Mouse (Mus musculus): Measurements from ENCODE around the gene Nmur1.
A peak's percentile ranks its signal among the peaks of the same experiment; 100 is the strongest.
"Not testable (repeated sequence)": the region's sequence is repeated elsewhere in the genome, so short reads cannot be mapped to it uniquely, and the experiment has no call there.

The Nmur1 gene

DNA sequence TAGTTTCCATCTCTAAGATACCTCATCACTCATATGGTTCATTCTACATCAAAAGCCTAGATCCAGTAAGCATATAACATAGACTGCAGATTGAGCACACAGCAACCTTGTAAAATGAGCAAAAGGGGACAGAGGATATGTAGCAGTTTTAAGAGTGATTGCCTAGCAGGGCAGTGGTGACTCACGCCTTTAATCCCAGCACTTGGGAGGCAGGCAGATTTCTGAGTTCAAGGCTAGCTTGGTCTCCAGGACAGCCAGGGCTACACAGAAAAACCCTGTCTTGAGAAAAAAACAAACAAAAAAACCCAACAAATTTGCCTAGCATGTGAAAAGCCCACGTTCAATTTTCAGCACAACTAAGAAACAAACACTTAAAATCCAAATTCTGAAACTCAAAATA is 71.8 kb downstream of the Nmur1 start:
- DNase-seq, result peak; percentile 16

DNA sequence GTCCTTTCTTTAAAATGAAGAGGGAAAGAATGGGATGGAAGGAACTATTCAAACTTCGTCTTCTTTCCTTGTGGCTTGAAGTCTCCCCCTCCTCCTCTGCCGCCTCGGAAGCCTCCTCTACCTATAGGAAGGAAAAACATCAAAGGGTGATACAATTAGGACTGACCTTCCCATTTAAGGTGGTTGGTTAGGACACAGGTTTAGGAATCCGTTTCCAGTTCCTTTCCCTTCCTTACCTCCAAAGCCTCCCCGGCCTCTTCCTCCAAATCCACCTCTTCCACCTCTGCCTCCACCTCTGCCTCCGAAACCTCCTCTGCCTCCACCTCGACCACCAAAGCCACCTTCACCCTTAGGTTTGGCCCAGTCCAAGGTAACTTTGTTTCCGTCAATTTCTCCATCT is 75.5 kb downstream of the Nmur1 start:
- peak; percentile 80 for DNase-seq

DNA sequence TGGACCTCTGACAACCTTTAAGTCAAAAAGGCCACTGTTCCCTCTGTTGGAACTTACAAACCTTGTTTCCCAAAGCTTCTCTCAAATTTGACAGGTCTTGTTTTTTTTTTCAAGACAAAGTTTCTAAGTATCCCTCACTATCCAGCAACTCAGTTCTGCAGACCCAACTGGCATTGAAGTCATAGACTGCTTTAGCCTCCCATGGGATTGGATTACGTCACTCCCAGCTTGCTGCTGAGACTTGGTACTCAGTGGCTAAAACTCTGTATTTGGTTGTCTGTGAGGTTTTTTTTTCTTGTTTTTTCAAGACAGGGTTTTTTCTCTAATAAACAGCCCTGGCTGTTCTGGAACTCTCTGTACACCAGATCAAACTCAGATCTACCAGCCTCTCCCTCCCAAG is 76.3 kb downstream of the Nmur1 start:
- DNase-seq, result peak; percentile 62

DNA sequence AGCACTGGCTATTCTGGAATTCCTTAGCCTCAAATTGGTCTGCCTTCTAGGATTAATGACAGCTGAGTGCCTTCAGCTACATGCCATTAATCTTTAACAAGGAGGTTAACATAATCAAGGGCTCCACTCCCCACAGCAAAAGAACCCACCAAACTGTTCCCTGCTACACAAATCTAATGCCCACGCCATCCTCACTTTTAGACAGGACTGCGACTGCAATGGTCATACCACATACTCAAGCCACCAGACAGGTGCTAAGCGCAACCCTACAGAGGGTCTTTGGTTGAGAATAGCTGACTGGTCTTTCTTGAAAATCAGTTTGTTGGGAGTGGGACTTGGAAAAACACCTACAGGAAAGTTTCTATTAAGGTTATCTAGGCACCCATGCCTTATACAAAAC is 76.8 kb downstream of the Nmur1 start:
- peak; percentile 70 for DNase-seq

DNA sequence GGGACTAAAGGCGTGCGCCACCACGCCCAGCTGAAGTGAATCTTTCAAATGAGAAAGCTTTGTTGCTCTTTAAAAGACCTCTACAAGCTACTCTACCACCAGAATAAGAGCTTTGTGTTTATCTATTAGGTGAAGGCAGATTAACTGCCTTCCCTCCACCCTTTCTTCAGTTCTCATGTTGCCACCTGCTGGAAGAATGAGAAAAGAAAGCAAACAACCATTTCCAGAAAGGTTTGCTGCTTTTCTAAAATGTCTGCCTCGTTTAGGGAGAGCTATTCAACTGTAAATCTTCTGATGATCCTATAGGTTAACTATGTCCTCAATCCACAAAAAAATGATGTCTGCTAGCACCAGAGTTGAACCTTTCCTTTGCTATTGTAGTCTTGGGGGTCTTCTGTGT is 77.2 kb downstream of the Nmur1 start:
- DNase-seq, result peak; percentile 46

DNA sequence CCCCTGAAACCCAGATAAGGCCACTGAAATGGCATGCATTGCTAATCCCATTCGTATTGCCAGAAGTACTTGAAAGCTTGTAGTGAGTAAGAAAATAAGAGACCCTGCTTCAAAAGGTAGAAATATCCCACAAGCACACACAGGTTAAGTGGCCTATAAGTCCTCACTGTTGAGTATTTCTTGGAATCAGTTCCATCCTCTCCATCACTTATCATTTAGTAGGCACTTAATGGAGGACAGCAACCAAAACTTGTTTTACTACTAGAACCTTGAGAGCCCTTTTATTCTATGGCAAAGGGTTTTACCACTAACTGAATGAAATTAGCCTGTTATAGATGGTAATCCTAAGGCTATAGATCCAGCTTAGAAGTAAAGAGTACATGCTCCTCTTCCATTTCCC is 77.9 kb downstream of the Nmur1 start:
- DNase-seq, result no peak

DNA sequence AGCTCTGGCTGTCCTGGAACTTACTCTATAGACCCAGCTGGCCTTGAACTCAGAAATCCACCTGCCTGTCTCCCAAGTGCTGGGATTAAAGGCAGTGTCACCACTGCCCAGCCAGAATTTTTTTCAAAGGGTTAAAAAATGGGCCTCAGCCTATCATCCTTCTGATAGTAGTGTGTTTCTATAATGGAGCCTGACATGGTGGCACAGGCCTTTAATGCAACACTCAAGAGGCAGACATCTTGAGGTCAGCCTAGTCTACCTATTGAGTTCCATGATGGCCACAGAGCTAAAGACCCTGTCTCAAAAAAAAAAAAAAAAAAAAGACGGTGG is 78.3 kb downstream of the Nmur1 start:
- peak; percentile 74 for DNase-seq

DNA sequence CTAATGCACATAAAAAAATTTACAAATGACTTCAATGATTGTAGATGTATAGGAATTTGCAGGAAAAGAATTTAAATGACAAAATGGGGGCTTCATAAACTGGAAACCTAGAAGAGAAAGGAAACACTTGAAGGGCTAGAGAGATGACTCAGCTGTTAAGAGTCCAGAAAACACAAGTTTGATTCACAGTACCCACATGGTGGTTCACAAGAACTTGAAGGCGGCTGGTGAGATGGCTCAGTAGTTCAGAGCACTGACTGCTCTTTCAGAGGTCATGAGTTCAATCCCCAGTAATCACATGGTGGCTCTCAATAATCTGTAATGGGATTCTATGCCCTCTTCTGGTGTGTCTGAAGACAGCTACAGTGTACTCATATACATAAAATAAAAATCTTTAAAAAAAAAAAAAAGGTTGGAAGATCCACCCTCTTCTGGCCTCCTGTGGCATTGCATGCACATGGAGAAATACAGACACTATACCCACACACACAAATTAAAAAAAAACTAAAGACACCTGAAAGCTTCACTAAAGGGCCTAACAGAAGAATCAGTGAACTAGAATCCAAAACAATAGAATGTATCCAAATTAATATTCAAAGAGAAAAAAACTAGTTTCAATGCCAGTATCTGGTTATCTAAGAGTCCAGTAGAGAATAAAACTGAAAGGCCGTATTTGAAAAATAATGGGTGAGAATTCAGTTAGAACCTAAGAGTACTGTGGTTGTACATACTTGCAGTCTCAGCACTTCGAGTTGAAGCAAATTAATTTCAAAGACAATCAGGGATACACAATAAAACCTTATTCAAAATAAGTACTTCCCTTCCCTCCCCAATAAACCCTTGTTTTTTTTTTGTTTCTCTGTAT is 78.9 kb downstream of the Nmur1 start:
- DNase-seq, result peak; percentile 14

DNA sequence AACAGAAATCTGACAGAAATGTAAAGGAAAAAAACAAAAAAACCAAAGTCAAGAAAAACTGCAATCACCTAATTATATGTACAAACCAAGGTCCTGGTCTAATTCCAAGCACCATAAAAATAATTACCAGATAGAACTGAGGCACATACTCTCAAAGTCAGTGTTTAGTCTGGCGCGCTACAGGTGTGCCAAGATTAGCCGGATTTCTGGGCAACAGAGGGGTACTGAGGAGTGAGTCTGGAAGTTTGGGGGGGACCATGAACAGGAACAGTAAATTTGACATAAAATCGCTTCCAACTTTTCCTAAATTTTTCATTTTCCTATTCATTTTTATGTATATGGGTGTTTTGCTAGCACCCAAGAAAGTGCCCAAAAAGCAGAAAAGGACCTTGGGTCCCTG is 80.1 kb downstream of the Nmur1 start:
- peak; percentile 75 for DNase-seq

DNA sequence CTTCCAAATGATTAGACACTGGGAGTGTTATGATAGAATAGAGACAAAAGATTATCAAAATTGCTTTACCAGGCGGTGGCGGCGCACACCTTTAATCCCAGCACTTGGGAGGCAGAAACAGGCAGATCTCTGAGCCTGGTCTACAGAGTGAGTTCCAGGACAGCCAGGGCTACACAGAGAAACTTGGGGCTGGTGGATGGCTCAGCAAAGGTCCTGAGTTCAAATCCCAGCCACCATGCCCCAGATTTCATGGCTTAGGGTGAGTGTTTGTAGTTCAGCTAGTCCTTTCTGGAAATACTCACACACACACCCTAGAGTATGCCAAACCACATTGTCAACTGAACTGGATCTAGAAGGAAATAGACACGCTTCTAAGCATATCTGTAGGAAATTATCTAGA is 81.0 kb downstream of the Nmur1 start:
- DNase-seq, result peak; percentile 61

DNA sequence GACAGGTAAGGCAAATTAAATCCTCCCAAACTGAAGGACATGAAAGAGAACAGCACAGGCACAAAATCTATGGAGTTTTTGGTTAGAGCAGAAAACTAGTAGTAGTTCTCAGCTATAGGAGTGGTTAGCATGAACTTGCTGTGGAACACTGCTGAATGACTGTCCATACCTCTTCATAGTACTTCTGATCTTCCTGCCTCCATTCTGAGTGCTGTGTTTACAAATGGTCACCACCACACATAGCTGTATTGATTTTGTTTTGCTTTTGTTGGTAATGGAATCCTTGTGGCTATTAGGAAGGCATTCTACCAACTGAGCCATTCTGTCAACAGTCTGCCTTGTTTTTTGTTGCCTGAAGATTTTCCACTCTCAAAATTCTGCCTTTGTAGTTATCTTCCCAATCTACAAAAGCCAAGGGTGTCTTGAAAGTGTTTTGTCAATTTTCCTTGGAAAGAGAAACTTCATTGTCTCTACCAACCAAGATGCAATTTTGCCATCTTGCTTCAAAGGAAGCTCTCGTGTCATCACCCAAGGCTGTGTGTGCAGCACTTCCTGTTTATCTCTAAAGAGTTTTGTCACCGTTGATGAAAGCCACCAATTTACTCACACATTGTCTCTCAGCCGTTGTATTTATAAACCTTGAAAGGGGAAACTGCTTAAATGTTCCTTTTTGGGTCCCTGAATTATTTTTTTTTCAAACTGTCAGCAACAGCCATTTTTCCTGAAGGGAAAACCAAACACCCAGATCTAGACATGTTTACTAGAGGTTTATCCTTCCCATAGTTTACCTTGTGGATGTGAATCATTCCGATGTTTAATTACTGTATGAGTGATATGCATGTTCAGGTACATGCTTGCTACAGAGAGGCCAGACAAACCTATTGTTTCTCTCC is 81.8 kb downstream of the Nmur1 start:
- peak; percentile 41 for DNase-seq

DNA sequence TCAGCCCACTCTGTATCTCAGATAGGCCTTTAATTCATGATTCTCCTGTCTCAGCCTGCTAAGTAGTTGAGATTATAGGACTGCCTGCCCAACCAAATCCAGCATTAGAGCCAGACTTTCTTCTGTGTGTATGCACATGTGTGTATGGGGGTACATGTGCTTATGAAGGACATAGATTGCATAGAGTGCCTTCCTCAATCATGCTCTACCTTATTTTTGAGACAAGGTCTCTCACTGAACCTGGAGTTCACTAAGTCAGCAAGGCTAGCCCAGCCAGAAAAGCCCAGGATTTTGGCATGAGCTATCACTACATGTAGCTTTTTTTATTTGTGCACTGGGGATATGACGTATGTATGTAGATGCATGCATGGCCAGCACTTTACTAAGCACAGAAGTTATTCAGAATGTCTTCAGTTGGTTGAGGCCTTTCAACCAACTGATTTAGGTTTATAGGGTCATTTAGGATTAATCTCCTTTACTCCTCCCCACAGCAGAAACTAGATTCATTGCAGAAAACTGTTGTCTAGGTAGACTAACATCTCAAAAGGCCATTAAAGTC is 82.9 kb downstream of the Nmur1 start:
- DNase-seq, result peak; percentile 33

DNA sequence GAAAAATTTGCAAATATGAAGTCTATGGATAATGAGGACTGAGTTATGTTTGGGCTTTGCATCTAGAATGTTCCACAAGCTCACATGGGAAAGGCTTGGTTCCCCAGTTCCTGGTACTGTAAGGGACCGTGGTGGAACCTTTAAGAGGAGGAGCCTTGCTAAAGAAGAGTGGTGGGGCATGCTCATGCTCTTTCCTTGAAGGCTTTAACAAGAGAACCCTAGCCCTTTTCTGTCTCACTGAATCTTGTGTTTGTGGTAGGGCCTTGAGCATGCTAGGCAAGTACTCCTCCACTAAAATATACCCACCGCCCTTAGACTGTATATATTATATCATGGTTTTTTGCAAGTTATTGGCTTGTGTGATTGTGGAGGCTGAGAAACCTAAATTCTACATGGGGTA is 83.7 kb downstream of the Nmur1 start:
- DNase-seq, result peak; percentile 22

DNA sequence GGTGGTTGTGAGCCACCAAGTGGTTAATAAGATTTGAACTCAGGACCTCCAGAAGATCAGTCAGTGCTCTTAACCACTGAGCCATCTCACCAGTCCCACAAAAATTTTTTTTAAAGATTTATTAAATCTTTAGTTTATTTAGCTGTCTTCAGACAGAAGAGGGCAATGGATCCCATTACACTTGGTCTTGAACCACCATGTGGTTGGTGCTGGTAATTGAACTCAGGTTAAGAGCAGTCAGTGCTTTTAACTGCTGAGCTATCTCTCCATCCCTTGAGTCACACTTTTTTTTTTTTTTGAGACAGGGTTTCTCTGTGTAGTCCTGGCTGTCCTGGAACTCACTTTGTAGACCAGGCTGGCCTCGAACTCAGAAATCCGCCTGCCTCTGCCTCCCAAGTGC is 84.9 kb downstream of the Nmur1 start:
- DNase-seq, result not testable (repeated sequence)

DNA sequence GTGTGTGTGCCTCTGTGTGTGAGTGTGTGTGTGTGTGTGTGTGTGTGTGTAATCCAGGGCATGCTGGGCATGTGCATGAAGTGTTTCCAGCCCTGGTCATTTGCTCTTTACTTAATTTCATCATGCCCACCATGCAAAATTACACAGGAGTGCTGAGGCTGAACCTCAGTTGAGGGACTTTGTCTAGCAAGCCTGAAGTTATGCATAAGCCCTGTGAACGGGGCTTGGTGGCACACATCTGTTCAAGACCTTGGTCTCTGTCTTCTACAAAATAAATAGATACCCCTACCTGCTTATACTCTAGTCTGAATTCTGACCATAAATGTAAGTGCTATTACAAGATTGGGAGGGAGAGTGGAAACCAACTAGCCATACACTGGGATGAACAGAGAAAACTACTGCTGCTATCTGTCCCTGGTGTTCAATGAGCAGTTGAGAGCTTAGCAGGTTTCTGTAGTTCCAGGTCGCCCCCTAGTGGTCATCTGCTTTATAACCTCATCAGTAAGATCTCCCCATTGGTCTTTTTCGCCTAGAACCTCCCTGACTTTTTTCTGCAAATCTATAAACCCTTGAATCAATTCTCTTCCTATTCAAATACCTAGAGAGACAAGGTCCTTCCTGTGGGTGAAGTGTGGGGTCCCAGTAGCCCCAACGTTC is 86.7 kb downstream of the Nmur1 start:
- DNase-seq, result peak; percentile 95

DNA sequence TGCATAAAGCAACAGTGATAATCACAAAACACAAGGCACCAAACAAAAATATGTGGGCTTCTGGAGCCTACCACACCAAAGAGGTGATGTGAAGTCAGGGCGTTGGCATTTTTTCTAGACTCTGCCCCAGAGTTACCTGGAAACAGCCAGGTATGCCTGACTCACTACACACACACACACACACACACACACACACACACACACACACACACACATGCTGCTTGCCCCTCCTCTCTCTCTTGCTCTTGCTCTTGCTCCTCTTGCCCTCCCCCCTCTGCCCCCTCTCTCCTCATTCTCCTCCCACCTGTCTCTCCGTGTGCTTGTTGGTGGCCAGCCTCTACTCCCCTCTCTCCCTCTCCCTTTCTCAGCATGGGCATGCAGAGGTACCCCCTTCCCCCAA is 89.7 kb downstream of the Nmur1 start:
- DNase-seq, result peak; percentile 67

Data from heart, adult 11 months (tissue).